30 mouse cellular contexts compared by ENCODE assay signal in genomic region chr9:50497536-50497935, GRCm38 (mm10). TPM values are rescaled to one million over a fixed set of nuclear protein-coding genes. Genes with fewer than 3 reads are reported as not detected.
A peak's percentile ranks its signal among the peaks of the same experiment; 100 is the strongest.
DNase-seq lines count a peak whose midpoint lies in the region; TF ChIP-seq lines count a peak whose summit lies in the region.
"Had no signal": no experiment of that assay in that cellular context is flagged by ENCODE, and none has a peak within 500 bp of the region (broad histone marks: within the 10 kb centered on the region; RNA-seq: fewer than 3 reads in every experiment).

No protein-coding gene starts in this region.

- no peak overlapping the region for H3K4me3 ChIP-seq in heart, embryonic 10.5 days
- H3K4me3 ChIP-seq in C2C12 (ENCODE audit: insufficient read depth, poor library complexity, severe bottlenecking) (no peak overlapping the region), myocyte (no peak overlapping the region)
- H3K4me3 ChIP-seq: embryonic facial prominence, embryonic 10.5 days; embryonic facial prominence, embryonic 13.5 days; erythroblast, embryonic 14.5 days; forebrain, embryonic 12.5 days; forebrain, embryonic 15.5 days; heart, embryonic 13.5 days had no signal

- H3K4me1 ChIP-seq in heart, embryonic 10.5 days: peaks cover 38% of the 10 kb centered on the region
- H3K4me1 ChIP-seq: forebrain, embryonic 15.5 days had no signal

- whole genome bisulfite sequencing in heart, embryonic 10.5 days: 71% methylated on average over 2 of the region's 2 CpGs

- H3K27ac ChIP-seq in heart, embryonic 10.5 days: no peak overlapping the region
- H3K27ac ChIP-seq: embryonic facial prominence, embryonic 10.5 days; embryonic facial prominence, embryonic 13.5 days; forebrain, embryonic 12.5 days; forebrain, embryonic 15.5 days; heart, embryonic 13.5 days; hindbrain, embryonic 14.5 days; hindbrain, postnatal 0 days had no signal

- no peaks in the 10 kb centered on the region for H3K36me3 ChIP-seq in heart, embryonic 10.5 days
- H3K36me3 ChIP-seq in C2C12 (ENCODE audit: control insufficient read depth, insufficient read depth) (no peaks in the 10 kb centered on the region), myocyte (ENCODE audit: control insufficient read depth, insufficient read depth) (no peaks in the 10 kb centered on the region)
- H3K36me3 ChIP-seq: embryonic facial prominence, embryonic 10.5 days; embryonic facial prominence, embryonic 13.5 days; forebrain, embryonic 12.5 days; forebrain, embryonic 15.5 days; heart, embryonic 13.5 days had no signal

- H3K79me3 ChIP-seq in C2C12 (ENCODE audit: low read depth): no peaks in the 10 kb centered on the region

- TF ChIP-seq CTCF in C2C12 (IDR thresholded peaks at IDR 0.05; ENCODE audit: control insufficient read depth, insufficient read depth, insufficient read length): no peak

- no peak for TF ChIP-seq POLR2A in myocyte (IDR thresholded peaks at IDR 0.05; ENCODE audit: insufficient read length, low read depth)

- H3ac ChIP-seq in C2C12 (ENCODE audit: control insufficient read depth, insufficient read length, low read depth) (no peak overlapping the region), myocyte (ENCODE audit: control insufficient read depth, insufficient read length) (no peak overlapping the region)

- no peaks in the 10 kb centered on the region for H3K9me3 ChIP-seq in heart, embryonic 10.5 days
- H3K9me3 ChIP-seq: embryonic facial prominence, embryonic 10.5 days; embryonic facial prominence, embryonic 13.5 days; forebrain, embryonic 12.5 days; forebrain, embryonic 15.5 days; heart, embryonic 13.5 days had no signal

- no peaks in the 10 kb centered on the region for H3K27me3 ChIP-seq in heart, embryonic 10.5 days (ENCODE audit: insufficient read depth, poor library complexity, severe bottlenecking)
- H3K27me3 ChIP-seq in C2C12 (ENCODE audit: control insufficient read depth, insufficient read depth, insufficient read length) (no peaks in the 10 kb centered on the region), myocyte (ENCODE audit: control insufficient read depth, insufficient read depth, insufficient read length) (no peaks in the 10 kb centered on the region)
- H3K27me3 ChIP-seq: embryonic facial prominence, embryonic 13.5 days; forebrain, embryonic 12.5 days; forebrain, embryonic 15.5 days; heart, embryonic 13.5 days; Patski had no signal

- peak; percentile 56 for DNase-seq in adrenal gland, adult 2 months
- DNase-seq in adrenal gland, postnatal 10 days: no peak
- DNase-seq in heart, adult 11 months: peak; percentile 30
- no peak for DNase-seq in heart, embryonic 10.5 days (ENCODE audit: low spot score)
- DNase-seq in frontal cortex, postnatal 14 days (ENCODE audit: low spot score in 2 of 2): no peak
- no peak for DNase-seq in lung, postnatal 25 days (ENCODE audit: low spot score)
- DNase-seq: adrenal gland, postnatal 25 days; cerebellum, adult 2 months; cerebellum, postnatal 10 days; cerebellum, postnatal 36 days; embryo, embryonic 11 days; gastrocnemius, postnatal 10 days; gastrocnemius, postnatal 36 days; heart, adult 18-20 months; heart, postnatal 14 days; heart, postnatal 4 days; kidney, adult 18-20 months had no signal

- no peaks in the 10 kb centered on the region for H3K79me2 ChIP-seq in C2C12 (ENCODE audit: control insufficient read depth, insufficient read depth)
- H3K79me2 ChIP-seq in myocyte (ENCODE audit: control insufficient read depth, insufficient read depth): no peaks in the 10 kb centered on the region

- peak overlapping the region; percentile 43 for H3K4me2 ChIP-seq in myocyte (ENCODE audit: low read depth)
- H3K4me2 ChIP-seq: embryonic facial prominence, embryonic 13.5 days; forebrain, embryonic 12.5 days; forebrain, embryonic 15.5 days; heart, embryonic 13.5 days; hindbrain, embryonic 14.5 days had no signal

TF ChIP-seq in C2C12, 6 proteins besides CTCF, POLR2A, EP300 and RAD21:
- TF ChIP-seq MYOD1 (IDR thresholded peaks at IDR 0.05; ENCODE audit: control insufficient read depth, insufficient read length, low read depth) (peak; percentile 20), FOSL1 (IDR thresholded peaks at IDR 0.05; ENCODE audit: insufficient read depth, low read length, poor library complexity, severe bottlenecking) (peak; percentile 40), USF1 (IDR thresholded peaks at IDR 0.05; ENCODE audit: low read depth) (no peak), MYOG (IDR thresholded peaks at IDR 0.05; ENCODE audit: control insufficient read depth, extremely low read depth, insufficient read length) (no peak), MAX (IDR thresholded peaks at IDR 0.05) (no peak), CEBPB (IDR thresholded peaks at IDR 0.05; ENCODE audit: low read depth) (no peak)

TF ChIP-seq in myocyte, 11 proteins besides CTCF, POLR2A, EP300 and RAD21:
- no peak for TF ChIP-seq TCF3 (IDR thresholded peaks at IDR 0.05; ENCODE audit: insufficient read length, low read depth)
- TF ChIP-seq MYOG (IDR thresholded peaks at IDR 0.05; ENCODE audit: control insufficient read depth in 1 of 3, insufficient read depth in 1 of 3, insufficient read length in 2 of 3, low read depth in 2 of 3): no peak
- TF ChIP-seq TCF12 (IDR thresholded peaks at IDR 0.05; ENCODE audit: insufficient read depth, poor library complexity, severe bottlenecking): no peak
- TF ChIP-seq SRF (IDR thresholded peaks at IDR 0.05; ENCODE audit: control insufficient read depth, insufficient read length, low read depth): no peak
- TF ChIP-seq CEBPB (IDR thresholded peaks at IDR 0.05; ENCODE audit: insufficient read depth, poor library complexity, severe bottlenecking): no peak
- no peak for TF ChIP-seq REST (IDR thresholded peaks at IDR 0.05; ENCODE audit: insufficient read depth, insufficient read length)
- TF ChIP-seq E2F4 (IDR thresholded peaks at IDR 0.05; ENCODE audit: insufficient read depth): no peak

RNA-seq across cellular contexts. Expression of gene Plet1, which starts 3.2 kb away (rescaled TPM):
- total RNA-seq in adrenal gland, adult 2 months (2021): under 1 TPM; 0.46 to 0.59 TPM
- 0.08 TPM in 1 of 2 replicates, not detected in the other for polyA plus RNA-seq in adrenal gland, adult 2 months (2012; rRNA removed)
- under 1 TPM; 0.30 to 0.51 TPM for total RNA-seq in adrenal gland, postnatal 10 days (2021)
- polyA plus RNA-seq in heart, embryonic 10.5 days (2016; fragmentation: Nextera tagmentation; extraction: Ambion mirVana): 2.2 and 4.2 TPM in 2 replicates
- 0.35 TPM for polyA plus RNA-seq in C2C12 (2012; fragmentation: generic; extraction: Trizol)
- 7.9 TPM for polyA plus RNA-seq in myocyte (2012; fragmentation: generic; extraction: Trizol)
- total RNA-seq: gastrocnemius, adult 18-20 months; gastrocnemius, postnatal 10 days; gastrocnemius, postnatal 36 days had no signal
- polyA plus RNA-seq: erythroblast, embryonic 14.5 days; forebrain, embryonic 15.5 days; inflammation-experienced regulatory T-cells, adult 6 months had no signal

RNA-seq across cellular contexts. Expression of gene Pts, which starts 31.0 kb away (rescaled TPM):
- total RNA-seq in adrenal gland, adult 2 months (2021): 10 to 100 TPM; 59.5 to 72.8 TPM
- 22.7 and 26.8 TPM in 2 replicates for polyA plus RNA-seq in adrenal gland, adult 2 months (2012; rRNA removed)
- 10 to 100 TPM; 62.0 to 72.7 TPM for total RNA-seq in adrenal gland, postnatal 10 days (2021)
- polyA plus RNA-seq in heart, embryonic 10.5 days (2016; fragmentation: Nextera tagmentation; extraction: Ambion mirVana): 78.6 and 92.2 TPM in 2 replicates
- polyA plus RNA-seq in C2C12 (2012; fragmentation: generic; extraction: Trizol) (11.0 TPM), myocyte (2012; fragmentation: generic; extraction: Trizol) (29.4 TPM)

RNA-seq across cellular contexts. Expression of gene Il18, which starts 57.1 kb away (rescaled TPM):
- 1 to 10 TPM; 6.1 to 6.7 TPM for total RNA-seq in adrenal gland, adult 2 months (2021)
- polyA plus RNA-seq in adrenal gland, adult 2 months (2012; rRNA removed): 1.6 and 2.1 TPM in 2 replicates
- 1 to 10 TPM; 5.3 to 6.5 TPM for total RNA-seq in adrenal gland, postnatal 10 days (2021)
- polyA plus RNA-seq in heart, embryonic 10.5 days (2016; fragmentation: Nextera tagmentation; extraction: Ambion mirVana): 2.4 and 2.5 TPM in 2 replicates
- polyA plus RNA-seq in C2C12 (2012; fragmentation: generic; extraction: Trizol) (0.81 TPM), myocyte (2012; fragmentation: generic; extraction: Trizol) (1.9 TPM)
- polyA plus RNA-seq: erythroblast, embryonic 14.5 days had no signal

RNA-seq across cellular contexts. Expression of gene Bco2, which starts 57.4 kb away (rescaled TPM):
- total RNA-seq in adrenal gland, adult 2 months (2021): 1 to 10 TPM; 4.5 to 5.0 TPM
- polyA plus RNA-seq in adrenal gland, adult 2 months (2012; rRNA removed): 0.10 and 0.16 TPM in 2 replicates
- total RNA-seq in adrenal gland, postnatal 10 days (2021): 1 to 10 TPM; 3.1 to 3.3 TPM
- 0.21 TPM in 1 of 2 replicates, not detected in the other for polyA plus RNA-seq in heart, embryonic 10.5 days (2016; fragmentation: Nextera tagmentation; extraction: Ambion mirVana)
- polyA plus RNA-seq in C2C12 (2012; fragmentation: generic; extraction: Trizol): 0.02 TPM
- 0.02 TPM for polyA plus RNA-seq in myocyte (2012; fragmentation: generic; extraction: Trizol)
- polyA plus RNA-seq: erythroblast, embryonic 14.5 days; heart, embryonic 13.5 days had no signal

Comparison
In these comparisons a context has a peak if more than half of its experiments do, and no peak if none do; other contexts are left out.
1. DNase-seq: peak in adrenal gland, adult 2 months (single experiment) and heart, adult 11 months (single experiment); none in adrenal gland, postnatal 10 days (single experiment), heart, embryonic 10.5 days (single experiment), frontal cortex, postnatal 14 days (0 of 2) and lung, postnatal 25 days (single experiment).